Mouse (Mus musculus): Measurements from ENCODE around the gene C9. TPM values are rescaled to one million over a fixed set of nuclear protein-coding genes. Genes with fewer than 3 reads are reported as not detected.

C9 gene
- polyA plus RNA-seq, 2 experiments, result 0.11 to 0.25 TPM

GRCm38 (mm10) chr15:6404172-6404571 lies 41.0 kb upstream of the C9 start:
- no peak overlapping the region for H3K27ac ChIP-seq (replicated peaks; ENCODE audit: low read depth, low read length)
- H3K9ac ChIP-seq (ENCODE audit: low read depth, low read length, severe bottlenecking), result no peak overlapping the region
- H3K27me3 ChIP-seq (ENCODE audit: control insufficient read depth, insufficient read depth, low read length), result no peaks in the 10 kb centered on the region
- H3K4me3 ChIP-seq (replicated peaks; ENCODE audit: low read length), result no peak overlapping the region
- 0 out of 2 replicates have a peak, but pooled peaks cover 5% of the 10 kb centered on the region for H3K4me1 ChIP-seq (ENCODE audit: control insufficient read depth, insufficient read depth, low read length)
- H3K4me2 ChIP-seq (replicated peaks; ENCODE audit: low read depth, low read length, severe bottlenecking), result no peak overlapping the region
- H3K9me3 ChIP-seq (ENCODE audit: control insufficient read depth, low read length), result no peaks in the 10 kb centered on the region
- peaks cover 8% of the 10 kb centered on the region for H3K36me3 ChIP-seq (ENCODE audit: control insufficient read depth, insufficient read depth, low read length)
- no peak for TF ChIP-seq POLR2A (IDR thresholded peaks at IDR 0.05; ENCODE audit: borderline replicate concordance, extremely low read depth, insufficient read depth, insufficient read length)
- ATAC-seq (ENCODE audit: low FRiP score, low read depth), result peak; percentile 90
- 57% methylated on average over 5 of the region's 5 CpGs for WGBS
- DNase-seq (ENCODE audit: low spot score), result peak; percentile 12

DNA sequence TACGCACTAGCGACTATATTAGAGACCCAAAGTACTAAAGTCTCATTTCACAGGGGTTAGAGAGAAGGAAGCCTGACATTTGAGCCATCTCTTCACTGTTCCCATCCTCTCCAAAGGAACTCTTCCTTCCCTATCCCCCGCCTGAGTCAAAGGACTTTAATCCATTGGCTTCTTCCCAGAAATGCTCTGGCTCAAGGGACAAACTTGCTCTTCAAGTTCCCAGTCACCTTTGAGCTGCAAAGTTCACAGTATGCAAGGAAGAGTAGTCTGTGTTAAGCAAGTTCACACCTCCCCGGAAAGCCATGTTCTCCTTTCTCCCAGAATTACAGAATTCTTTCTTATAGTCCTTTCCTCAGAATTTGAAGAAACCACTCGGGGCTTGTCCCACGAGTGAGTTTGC lies 38.4 kb upstream of the C9 start:
- TF ChIP-seq POLR2A (IDR thresholded peaks at IDR 0.05; ENCODE audit: borderline replicate concordance, extremely low read depth, insufficient read depth, insufficient read length), result no peak
- no peak for ATAC-seq (ENCODE audit: low FRiP score, low read depth)
- Histone ChIP-seq H3K27ac (replicated peaks; ENCODE audit: low read depth, low read length) (no peak overlapping the region), H3K9me3 (ENCODE audit: control insufficient read depth, low read length) (no peaks in the 10 kb centered on the region), H3K27me3 (ENCODE audit: control insufficient read depth, insufficient read depth, low read length) (no peaks in the 10 kb centered on the region), H3K4me1 (ENCODE audit: control insufficient read depth, insufficient read depth, low read length) (0 out of 2 replicates have a peak, but pooled peaks cover 5% of the 10 kb centered on the region), H3K4me2 (replicated peaks; ENCODE audit: low read depth, low read length, severe bottlenecking) (no peak overlapping the region), H3K4me3 (replicated peaks; ENCODE audit: low read length) (no peak overlapping the region), H3K9ac (ENCODE audit: low read depth, low read length, severe bottlenecking) (no peak overlapping the region), H3K36me3 (ENCODE audit: control insufficient read depth, insufficient read depth, low read length) (peaks cover 8% of the 10 kb centered on the region)
- DNase-seq (ENCODE audit: low spot score), result no peak
- WGBS, result 82% methylated on average over 6 of the region's 6 CpGs

GRCm38 (mm10) chr15:6409031-6409430 lies 36.1 kb upstream of the C9 start:
- ATAC-seq (ENCODE audit: low FRiP score, low read depth) (no peak), DNase-seq (ENCODE audit: low spot score) (no peak)
- Histone ChIP-seq H3K36me3 (ENCODE audit: control insufficient read depth, insufficient read depth, low read length) (peaks cover 11% of the 10 kb centered on the region), H3K27ac (replicated peaks; ENCODE audit: low read depth, low read length) (no peak overlapping the region), H3K27me3 (ENCODE audit: control insufficient read depth, insufficient read depth, low read length) (no peaks in the 10 kb centered on the region), H3K4me3 (replicated peaks; ENCODE audit: low read length) (no peak overlapping the region), H3K4me2 (replicated peaks; ENCODE audit: low read depth, low read length, severe bottlenecking) (no peak overlapping the region), H3K4me1 (ENCODE audit: control insufficient read depth, insufficient read depth, low read length) (0 out of 2 replicates have a peak, but pooled peaks cover 3% of the 10 kb centered on the region), H3K9ac (ENCODE audit: low read depth, low read length, severe bottlenecking) (no peak overlapping the region), H3K9me3 (ENCODE audit: control insufficient read depth, low read length) (no peaks in the 10 kb centered on the region)
- no peak for TF ChIP-seq POLR2A (IDR thresholded peaks at IDR 0.05; ENCODE audit: borderline replicate concordance, extremely low read depth, insufficient read depth, insufficient read length)
- WGBS, result 76% methylated on average over 8 of the region's 8 CpGs

DNA sequence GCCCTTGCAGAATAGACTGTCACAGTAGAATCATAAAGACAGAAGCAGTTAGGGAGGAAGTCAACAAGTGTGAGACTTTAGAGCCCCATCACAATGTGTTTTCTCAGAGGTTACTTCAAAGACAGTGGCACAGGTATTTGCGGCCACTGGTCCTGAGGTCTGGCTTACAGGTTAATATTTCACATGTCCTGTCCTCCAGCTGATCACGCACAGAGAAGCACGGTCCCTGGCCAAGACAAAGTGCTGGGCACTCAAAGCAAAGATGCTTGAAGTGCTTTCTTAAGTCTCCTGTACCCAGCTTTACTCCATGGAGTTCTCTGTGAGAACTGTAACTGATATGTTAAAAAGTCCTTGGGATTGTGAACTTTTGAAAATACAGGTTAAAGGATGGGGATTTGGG lies 35.0 kb upstream of the C9 start:
- TF ChIP-seq POLR2A (IDR thresholded peaks at IDR 0.05; ENCODE audit: borderline replicate concordance, extremely low read depth, insufficient read depth, insufficient read length), result no peak
- no peaks in the 10 kb centered on the region for H3K27me3 ChIP-seq (ENCODE audit: control insufficient read depth, insufficient read depth, low read length)
- DNase-seq (ENCODE audit: low spot score), result no peak
- no peaks in the 10 kb centered on the region for H3K4me1 ChIP-seq (ENCODE audit: control insufficient read depth, insufficient read depth, low read length)
- H3K4me2 ChIP-seq (replicated peaks; ENCODE audit: low read depth, low read length, severe bottlenecking), result no peak overlapping the region
- 96% methylated on average over 3 of the region's 3 CpGs for WGBS
- no peak for ATAC-seq (ENCODE audit: low FRiP score, low read depth)
- no peak overlapping the region for H3K9ac ChIP-seq (ENCODE audit: low read depth, low read length, severe bottlenecking)
- H3K27ac ChIP-seq (replicated peaks; ENCODE audit: low read depth, low read length), result no peak overlapping the region
- no peaks in the 10 kb centered on the region for H3K9me3 ChIP-seq (ENCODE audit: control insufficient read depth, low read length)
- H3K4me3 ChIP-seq (replicated peaks; ENCODE audit: low read length), result no peak overlapping the region
- H3K36me3 ChIP-seq (ENCODE audit: control insufficient read depth, insufficient read depth, low read length), result peaks cover 11% of the 10 kb centered on the region

- no peaks in the 10 kb centered on the region for H3K27me3 ChIP-seq (ENCODE audit: control insufficient read depth, insufficient read depth, low read length)
- whole genome bisulfite sequencing, result 87% methylated on average over 6 of the region's 6 CpGs
- no peak for DNase-seq (ENCODE audit: low spot score)
Observed at GRCm38 (mm10) chr15:6411334-6411733, 33.8 kb upstream of the C9 start.

DNA sequence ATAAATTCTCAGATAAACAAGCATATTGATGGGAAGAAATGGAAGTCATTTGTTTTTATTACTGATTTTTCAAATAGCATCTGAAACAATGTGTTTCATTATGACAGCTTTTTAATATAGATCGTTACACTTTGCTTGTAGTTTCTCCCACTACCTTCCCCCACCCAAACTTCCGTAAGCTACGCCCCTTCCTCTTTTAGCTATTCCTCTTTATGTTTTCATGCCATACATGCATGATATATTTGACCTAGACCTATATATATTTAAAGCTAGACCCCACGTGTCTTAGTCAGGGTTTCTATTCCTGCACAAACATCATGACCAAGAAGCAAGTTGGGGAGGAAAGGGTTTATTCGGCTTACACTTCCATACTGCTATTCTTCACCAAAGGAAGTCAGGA lies 29.8 kb upstream of the C9 start:
- 88% methylated on average over 5 of the region's 5 CpGs for WGBS
- H3K27ac ChIP-seq (replicated peaks; ENCODE audit: low read depth, low read length), result no peak overlapping the region
- H3K4me3 ChIP-seq (replicated peaks; ENCODE audit: low read length), result no peak overlapping the region
- H3K27me3 ChIP-seq (ENCODE audit: control insufficient read depth, insufficient read depth, low read length), result no peaks in the 10 kb centered on the region
- DNase-seq (ENCODE audit: low spot score) (no peak), ATAC-seq (ENCODE audit: low FRiP score, low read depth) (no peak)
- TF ChIP-seq POLR2A (IDR thresholded peaks at IDR 0.05; ENCODE audit: borderline replicate concordance, extremely low read depth, insufficient read depth, insufficient read length), result no peak
- no peaks in the 10 kb centered on the region for H3K9me3 ChIP-seq (ENCODE audit: control insufficient read depth, low read length)
- no peak overlapping the region for H3K9ac ChIP-seq (ENCODE audit: low read depth, low read length, severe bottlenecking)
- peaks cover 35% of the 10 kb centered on the region for H3K36me3 ChIP-seq (ENCODE audit: control insufficient read depth, insufficient read depth, low read length)
- H3K4me2 ChIP-seq (replicated peaks; ENCODE audit: low read depth, low read length, severe bottlenecking), result no peak overlapping the region
- H3K4me1 ChIP-seq (ENCODE audit: control insufficient read depth, insufficient read depth, low read length), result no peaks in the 10 kb centered on the region

More at GRCm38 (mm10) chr15:6411334-6411733, 33.8 kb upstream of the C9 start:
- no peak overlapping the region for H3K9ac ChIP-seq (ENCODE audit: low read depth, low read length, severe bottlenecking)
- H3K27ac ChIP-seq (replicated peaks; ENCODE audit: low read depth, low read length), result no peak overlapping the region
- no peak overlapping the region for H3K4me2 ChIP-seq (replicated peaks; ENCODE audit: low read depth, low read length, severe bottlenecking)
- H3K4me1 ChIP-seq (ENCODE audit: control insufficient read depth, insufficient read depth, low read length), result no peaks in the 10 kb centered on the region
- peaks cover 12% of the 10 kb centered on the region for H3K36me3 ChIP-seq (ENCODE audit: control insufficient read depth, insufficient read depth, low read length)
- H3K9me3 ChIP-seq (ENCODE audit: control insufficient read depth, low read length), result no peaks in the 10 kb centered on the region
- no peak for ATAC-seq (ENCODE audit: low FRiP score, low read depth)
- no peak overlapping the region for H3K4me3 ChIP-seq (replicated peaks; ENCODE audit: low read length)
- TF ChIP-seq POLR2A (IDR thresholded peaks at IDR 0.05; ENCODE audit: borderline replicate concordance, extremely low read depth, insufficient read depth, insufficient read length), result no peak
